Mouse (Mus musculus) adrenal gland, adult (tissue): ENCODE measurements at regions not wholly inside any gene's neighbourhood (a gene's known extent, or its start where the extent isn't known, plus 50 kb on each side); places are given as distances from the start of the nearest gene placed in this dataset.

Source experiments
- DNase-seq, 2 experiments: peaks; one replicate each; pipeline ENCODE4 v3.0.0; 2022 to 2023; ENCODE audit warnings: low spot score in 1 of 2; ENCODE audit not compliant: inconsistent age in 2 of 2

DNA sequence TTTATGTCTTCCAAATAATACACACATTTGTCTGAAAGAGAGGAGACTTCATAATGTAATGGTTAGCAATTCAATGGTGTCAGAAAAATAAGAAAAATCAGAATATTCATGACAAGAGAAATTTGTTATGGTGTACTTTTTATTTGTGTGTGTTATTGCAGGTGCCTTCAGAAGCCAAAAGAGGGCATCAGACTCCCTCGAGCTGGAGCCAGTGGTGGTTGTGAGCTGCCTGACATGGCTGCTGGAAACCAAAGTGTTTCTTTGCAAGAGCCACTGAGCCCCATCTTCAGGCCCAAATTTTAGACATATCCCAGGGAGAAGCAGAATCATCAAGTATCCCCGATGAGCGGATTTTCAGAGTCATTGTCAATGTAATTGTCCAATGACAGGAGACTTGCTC, 81.9 kb downstream of the Tm2d3 start:
- DNase-seq: peak in 1 of 2 experiments; percentile 49

DNA sequence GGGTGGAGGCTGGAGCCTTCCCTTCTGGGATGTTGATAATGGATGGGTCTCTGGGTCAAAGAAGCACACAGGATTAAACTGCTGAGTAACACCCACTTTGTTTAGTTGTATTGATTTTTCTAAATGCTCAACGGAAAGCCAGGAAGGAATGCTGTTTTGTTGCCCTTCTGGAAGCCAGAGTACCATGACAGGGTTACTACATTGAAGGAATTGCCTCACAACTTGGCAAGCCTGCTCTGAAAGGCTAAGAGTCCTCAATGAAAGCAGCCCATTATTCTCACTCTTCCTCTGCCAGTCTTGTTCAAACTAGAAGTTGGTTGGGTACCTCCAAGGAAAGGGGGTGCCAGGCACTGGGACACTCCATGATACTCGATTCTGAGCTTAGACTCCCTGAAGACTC, 83.0 kb downstream of the Tm2d3 start:
- no peak for DNase-seq

DNA sequence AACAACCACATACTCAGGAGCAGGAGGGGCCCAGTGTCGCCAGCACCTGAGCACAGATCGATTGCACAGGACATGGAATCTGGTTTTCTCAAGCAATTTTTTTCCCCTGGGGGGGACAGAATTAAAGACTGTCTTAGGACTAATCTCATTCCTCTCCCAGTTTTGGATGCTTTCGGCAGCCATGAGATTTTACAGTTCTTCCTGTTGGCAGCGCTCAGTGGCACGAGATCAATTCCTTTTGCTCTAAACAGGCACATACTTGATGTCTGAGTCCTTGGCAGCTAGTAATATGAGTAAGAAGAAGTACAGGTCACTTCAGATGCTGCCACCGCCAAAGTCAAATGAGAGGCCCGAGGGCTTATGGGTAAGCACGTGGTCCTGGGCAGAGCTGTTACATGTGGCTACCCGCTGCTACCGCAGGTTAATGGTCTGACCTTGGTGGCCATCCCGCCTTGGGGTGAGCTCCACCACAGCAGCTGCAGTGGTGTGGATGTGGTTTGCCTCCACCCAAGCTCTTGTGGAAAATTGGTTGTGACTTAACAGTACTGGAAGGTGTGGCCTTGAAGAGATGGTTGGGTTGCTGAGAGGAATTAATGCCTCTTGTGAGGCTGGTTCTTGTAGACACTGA, 83.5 kb downstream of the Tm2d3 start:
- DNase-seq: no peak

DNA sequence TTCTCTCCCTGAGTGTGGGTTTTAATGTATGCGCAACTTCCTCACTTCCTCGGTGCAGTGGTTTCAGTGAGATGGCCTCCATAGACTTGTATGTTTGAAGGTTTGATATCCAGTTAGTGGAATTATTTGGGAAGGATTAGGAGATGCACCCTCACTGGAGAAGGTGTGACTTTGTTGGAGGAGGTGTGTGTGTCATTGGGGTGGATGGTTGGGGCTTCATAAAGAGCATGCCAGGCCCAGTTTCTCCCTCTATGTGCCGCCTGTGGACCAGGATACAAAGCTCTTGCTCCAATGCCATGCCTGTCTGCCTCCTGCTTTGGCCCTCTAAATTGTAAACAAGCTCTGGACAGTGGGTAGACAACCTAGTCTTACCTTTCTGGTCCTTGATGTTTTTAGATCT, 84.0 kb downstream of the Tm2d3 start:
- no peak for DNase-seq

DNA sequence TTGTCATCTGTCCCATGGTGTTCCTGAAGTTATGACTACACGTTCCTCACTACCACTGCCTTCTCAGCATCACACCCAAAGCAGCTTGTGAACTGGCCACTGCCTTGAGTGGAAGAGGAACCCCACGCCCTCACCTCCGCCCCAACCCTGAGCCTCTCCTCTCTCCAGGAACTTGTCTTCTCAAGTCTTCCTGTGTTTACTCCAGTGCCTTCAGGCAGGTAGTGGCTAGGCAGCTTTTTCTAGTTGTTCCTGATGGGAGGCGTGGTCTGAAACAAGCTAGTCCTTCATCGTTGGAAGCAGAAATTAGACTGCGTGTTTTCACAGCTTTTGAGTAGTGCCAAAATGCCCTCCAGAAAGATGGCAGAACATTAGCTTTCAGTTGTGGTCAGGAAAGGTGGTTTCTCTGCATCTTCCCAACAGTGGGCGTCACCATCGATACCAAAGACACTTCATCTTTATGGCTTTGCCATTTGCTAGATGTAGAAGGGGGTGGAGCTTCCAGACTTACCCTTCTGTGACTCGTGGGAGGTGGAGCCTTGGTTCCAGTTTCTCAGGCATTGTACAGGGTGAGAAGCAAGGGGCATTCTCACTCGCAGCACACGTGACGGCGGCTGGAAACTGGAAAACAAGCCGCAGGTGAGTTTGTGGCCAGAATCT, 81.7 kb upstream of the Pcsk6 start:
- DNase-seq: no peak

DNA sequence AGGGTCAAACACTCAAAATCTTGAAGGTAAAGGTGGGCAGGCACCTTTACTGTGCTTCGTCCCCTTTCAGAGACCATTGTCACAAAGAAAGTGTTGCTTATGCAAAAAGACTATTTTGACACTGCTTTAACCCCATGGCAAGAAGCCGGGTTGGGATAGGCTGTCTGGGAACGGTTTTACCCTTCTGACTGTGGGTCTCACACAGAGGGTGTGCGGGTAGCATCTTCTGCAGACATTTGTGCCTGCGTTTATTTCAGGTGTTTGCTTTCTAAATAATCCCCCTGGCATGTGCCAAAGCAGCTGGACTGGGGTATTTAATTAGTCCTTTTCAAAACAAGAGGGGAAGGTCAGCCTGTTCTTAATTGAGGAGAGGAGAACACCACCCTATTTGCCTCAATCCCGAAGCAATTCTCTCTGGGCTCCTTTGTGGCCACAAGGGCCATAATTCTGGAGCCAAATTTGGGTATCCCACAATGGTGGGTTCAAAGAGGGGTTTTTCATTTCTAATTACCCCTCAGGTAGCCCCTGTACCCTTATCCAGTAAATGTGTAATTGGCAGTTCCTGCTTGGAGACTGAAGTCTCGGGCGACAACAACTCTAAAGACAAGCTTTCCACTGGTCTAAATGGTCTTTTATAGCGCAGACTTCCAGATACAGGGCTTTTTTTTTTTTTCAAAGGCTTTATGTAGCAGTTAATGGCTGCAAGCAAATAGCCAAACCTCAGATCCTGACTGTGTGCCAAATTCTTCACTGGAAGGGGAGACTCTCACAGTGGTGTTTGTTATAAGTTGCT, 80.8 kb upstream of the Pcsk6 start:
- DNase-seq: no peak

DNA sequence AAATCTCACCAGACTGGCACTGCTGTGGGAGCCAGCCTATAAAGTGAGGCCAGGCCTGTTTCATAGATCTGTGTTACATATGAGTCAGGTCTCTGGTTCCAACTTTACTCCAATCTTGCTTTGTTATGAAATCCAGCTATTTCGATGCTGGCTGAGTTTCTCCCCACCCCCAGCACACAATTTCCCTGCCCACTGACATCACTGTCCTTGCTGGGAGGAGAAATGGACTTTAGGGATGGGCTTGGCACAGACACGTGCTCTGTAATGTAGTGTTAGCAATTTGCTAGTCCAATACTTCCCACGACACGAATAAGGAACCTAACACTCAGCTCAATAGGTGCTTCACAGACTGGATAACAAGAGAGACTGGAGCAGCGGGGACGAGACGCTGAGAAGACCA, 79.5 kb upstream of the Pcsk6 start:
- DNase-seq: peak; percentile 35 to 72

DNA sequence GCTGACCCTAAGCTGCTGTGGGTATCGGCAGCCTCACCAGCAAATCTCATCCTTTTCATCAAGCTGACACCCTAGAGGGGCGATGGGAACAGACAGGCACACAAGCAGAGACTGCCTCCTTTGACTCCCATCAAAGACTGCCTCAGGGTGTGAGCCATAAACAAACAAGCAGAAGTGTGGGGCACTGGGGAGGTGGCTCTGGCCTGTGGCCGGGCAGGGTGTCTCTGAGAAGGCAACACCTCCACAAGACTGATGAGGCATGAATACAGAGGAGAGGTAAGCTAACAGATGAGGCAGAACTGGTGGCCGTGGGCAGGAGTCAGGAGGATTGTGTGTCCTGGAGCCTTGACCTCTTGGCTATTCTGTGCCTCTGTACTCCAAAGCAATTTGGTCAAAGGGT, 77.8 kb upstream of the Pcsk6 start:
- DNase-seq: no peak

DNA sequence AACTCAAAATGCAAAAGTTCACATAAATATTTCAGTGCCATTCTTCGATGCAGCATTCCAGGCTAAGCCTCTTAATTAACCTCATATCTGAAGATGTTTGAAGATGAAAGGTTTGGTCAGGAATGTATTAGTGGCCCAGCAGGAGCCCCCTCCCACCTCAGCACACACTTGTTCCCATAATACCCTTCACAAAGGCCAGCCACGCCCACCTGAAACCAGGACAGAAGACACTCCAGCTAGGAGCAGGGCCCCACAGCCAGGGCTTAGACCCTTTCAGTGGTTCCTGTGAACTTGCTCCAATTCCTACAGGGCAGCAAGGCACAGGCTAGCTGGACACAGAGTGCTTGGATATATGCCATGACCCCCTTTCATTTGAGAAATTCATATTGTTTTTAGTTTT, 74.6 kb upstream of the Pcsk6 start:
- DNase-seq: no peak

DNA sequence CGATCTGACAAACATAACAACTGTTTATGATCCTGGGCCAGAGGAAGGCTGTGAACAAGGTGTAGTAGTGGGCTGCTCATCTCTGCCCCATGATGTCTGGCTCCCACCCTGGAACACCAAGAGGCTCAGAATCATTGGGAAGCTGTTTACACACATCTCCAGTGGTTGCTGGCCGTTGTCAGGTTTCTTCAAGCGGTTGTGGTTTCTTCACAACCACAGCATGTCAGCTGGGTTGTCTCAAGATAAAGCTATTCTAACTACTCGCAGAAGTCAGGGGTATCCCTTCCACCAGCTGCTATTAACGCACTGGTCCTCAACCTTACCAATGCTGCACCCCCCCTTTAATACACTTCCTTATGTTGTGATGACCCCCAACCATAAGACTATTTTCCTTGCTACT, 73.7 kb upstream of the Pcsk6 start:
- DNase-seq: no peak

DNA sequence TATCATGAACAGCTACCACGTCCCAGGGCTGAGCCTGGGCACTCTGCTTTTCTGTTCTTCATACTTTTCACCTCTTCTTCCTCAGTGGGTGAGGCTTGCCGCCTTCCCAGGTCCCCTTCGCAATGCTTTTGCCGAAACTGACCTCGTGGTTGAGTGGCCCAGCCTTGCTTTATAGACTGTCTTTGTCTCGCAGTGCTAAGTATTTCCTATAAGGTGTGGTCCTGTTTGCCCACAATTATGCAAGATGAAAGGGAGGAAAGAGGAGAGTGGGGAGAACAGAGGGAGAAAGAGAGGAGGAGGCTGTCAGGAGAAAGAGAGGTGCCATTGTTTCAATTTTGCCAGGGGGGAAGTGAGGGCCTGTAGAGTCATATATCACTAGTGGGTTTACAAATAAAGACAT, 71.3 kb upstream of the Pcsk6 start:
- DNase-seq: no peak

DNA sequence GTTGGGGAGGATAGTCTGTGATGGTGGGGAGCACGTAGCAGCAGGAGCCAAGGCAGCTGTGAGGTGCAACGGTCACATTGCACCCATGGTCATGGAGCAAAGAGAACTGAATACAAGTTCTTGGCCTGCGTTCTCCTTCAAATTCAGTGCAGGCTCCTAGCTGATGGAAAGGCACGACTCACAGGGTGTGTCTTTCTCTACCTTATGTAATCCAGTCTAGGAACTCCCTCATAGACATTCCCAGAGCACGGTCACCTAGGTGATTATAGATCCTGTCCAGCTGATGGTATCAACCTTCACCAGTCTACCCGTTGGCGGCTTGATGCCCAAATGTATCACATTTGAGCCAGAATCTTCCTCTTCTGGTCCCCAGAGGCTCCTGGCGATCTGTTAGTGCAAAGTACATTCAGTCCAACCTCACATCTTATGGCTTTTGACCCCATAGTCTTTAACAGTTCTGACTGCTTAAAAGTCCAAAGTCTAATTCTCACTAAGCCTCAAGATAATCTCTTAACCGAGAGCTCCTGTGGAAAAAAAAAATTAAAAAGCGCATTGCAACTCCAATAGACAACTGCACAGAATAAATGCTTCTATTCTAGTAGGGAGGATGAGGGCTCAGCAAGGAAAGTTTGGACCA, 69.2 kb upstream of the Pcsk6 start:
- DNase-seq: no peak

DNA sequence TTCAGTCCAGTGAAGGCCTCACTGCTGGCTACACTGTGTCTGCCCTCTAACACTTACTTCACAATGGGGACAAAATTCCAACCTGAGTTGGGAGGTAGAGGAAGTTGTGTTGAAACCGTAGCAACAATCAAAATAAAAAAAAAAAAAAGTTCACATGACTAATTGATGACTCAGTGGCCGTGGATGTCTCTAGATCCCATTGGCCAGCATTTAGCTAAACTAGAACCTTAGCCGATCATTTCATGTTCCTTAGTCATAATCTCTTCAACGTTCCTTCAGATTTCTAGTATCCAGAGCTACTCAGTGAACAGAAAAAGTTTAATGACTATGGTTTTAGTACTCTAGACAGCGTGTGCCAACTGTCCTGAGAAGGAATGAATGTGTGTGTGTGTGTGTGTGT, 59.2 kb upstream of the Pcsk6 start:
- DNase-seq: no peak

DNA sequence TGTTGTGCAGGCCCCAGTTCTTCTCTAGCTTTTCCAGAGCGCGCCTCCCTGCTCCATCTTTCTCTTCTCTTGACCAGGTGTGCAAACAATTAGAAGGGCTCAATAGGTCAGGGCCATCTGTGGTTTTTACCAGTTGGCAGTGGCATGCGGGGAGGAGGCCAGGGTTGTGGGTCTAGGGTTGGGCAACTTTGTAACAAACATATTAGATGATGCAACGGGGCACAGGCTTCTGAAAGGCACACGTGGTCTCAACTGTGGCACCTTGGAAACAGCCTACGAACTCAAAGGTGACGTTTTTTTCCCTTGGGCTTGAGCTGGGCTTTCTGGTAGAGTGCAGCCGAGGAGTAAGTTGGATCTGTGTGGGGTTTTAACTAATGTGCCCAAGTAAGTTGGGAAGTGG, 58.7 kb upstream of the Pcsk6 start:
- DNase-seq: peak in 1 of 2 experiments; percentile 53

DNA sequence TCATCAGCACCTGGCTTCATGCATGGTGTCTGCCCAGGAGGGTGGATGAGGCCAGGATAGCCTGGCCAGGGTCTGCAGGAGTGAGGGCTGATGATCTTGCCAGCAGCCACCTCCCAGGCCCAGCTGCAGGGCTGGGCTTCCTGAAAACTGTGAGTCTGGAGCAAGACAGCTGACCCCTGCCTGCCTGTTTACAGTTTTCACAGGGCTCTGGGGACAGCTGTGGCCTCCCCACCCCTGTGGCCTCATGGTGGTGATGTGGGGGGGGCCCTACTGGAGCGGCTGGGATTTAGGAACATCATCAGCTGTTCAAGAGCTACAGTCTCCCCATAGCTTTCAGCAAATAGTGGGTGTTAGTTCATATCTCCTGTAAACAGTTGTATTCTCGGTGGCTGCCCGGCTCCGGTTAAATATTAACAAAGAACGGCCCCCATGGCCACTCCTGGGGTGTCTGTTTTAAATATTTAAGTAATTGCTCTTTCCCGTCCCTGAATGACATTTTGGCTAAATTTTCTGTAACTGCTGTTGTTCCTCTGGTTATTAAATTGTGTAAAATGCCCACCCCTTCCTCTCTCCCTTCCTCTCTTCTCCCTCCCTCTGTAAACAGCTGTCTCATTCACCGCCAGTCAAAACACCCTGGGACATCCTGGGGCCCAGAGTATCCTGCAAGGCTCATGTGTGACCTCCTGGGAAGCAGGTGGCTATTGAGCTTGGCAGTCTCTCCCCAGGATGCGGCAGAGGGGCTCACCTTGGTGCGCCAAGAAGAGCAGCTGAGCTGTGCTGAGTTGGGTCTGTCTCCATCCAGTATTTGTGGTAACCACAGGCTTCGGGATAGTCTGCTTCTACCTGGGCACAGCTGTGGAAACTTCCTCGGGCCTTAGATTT, 57.9 kb upstream of the Pcsk6 start:
- no peak for DNase-seq
